Mouse (Mus musculus): ENCODE data around the gene Opcml.

GRCm38 (mm10) chr9:27982576-27982975 is 192.0 kb downstream of the Opcml start:
- TF ChIP-seq POLR2A (IDR thresholded peaks at IDR 0.05; ENCODE audit: extremely low read depth, insufficient read depth, low read length), result no peak
- no peak for TF ChIP-seq CTCF (IDR thresholded peaks at IDR 0.05; ENCODE audit: low read depth, low read length)

All from liver, adult 2 months (tissue).